Mouse (Mus musculus) C2C12 (cell line): ENCODE measurements around the gene Camta1.

ENCODE experiments used
- CEBPB ChIP-seq: IDR thresholded peaks from one replicate; pipeline ENCODE4 v1.6.1; 2011; ENCODE audit warnings: low read depth, mild to moderate bottlenecking, control low read depth, moderate library complexity
- CTCF ChIP-seq: IDR thresholded peaks from one replicate; pipeline ENCODE4 v1.5.1; 2011; ENCODE audit not compliant: control insufficient read depth, insufficient read depth, insufficient read length
- FOSL1 ChIP-seq: IDR thresholded peaks from one replicate; pipeline ENCODE4 v1.8.0; 2011; ENCODE audit warnings: mild to moderate bottlenecking, low read length; ENCODE audit not compliant: poor library complexity, insufficient read depth, severe bottlenecking
- MAX ChIP-seq: IDR thresholded peaks from one replicate; pipeline ENCODE4 v1.6.1; 2011; ENCODE audit warnings: mild to moderate bottlenecking, control low read depth
- MYOD1 ChIP-seq: IDR thresholded peaks from one replicate; pipeline ENCODE4 v1.6.1; 2011; ENCODE audit warnings: low read depth; ENCODE audit not compliant: control insufficient read depth, insufficient read length
- USF1 ChIP-seq: IDR thresholded peaks from one replicate; pipeline ENCODE4 v1.6.1; 2011; ENCODE audit warnings: low read depth, mild to moderate bottlenecking, control low read depth, moderate library complexity

DNA sequence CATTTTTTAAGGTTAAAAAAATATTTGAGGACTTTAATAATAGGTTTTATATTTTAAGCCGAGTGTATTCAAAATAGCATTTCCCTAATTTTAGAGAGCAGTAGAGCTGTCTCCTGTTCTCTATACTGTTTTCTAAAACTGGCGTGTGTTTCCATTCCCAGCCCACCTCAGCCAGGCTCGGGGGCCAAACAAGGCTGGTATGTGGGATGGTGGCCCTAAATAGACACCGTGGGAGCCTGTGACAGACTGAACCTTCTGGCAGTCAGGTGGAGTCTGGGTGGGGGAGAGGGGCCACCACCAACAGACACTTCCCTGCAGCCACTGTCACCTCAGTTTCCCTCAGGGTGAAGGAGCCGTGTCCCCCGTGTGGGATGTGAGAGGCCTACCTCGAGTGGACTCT, 268.6 kb downstream of the Camta1 start:
- TF ChIP-seq CTCF = no peak
- TF ChIP-seq MYOD1 = no peak
- no peak for TF ChIP-seq FOSL1
- no peak for TF ChIP-seq MAX
- no peak for TF ChIP-seq USF1
- TF ChIP-seq CEBPB = no peak
